Mouse (Mus musculus): ENCODE data around the gene Sst. TPM values are rescaled to one million over a fixed set of nuclear protein-coding genes. Genes with fewer than 3 reads are reported as not detected.

The Sst gene
- polyA plus RNA-seq, 1 experiment: not detected

DNA sequence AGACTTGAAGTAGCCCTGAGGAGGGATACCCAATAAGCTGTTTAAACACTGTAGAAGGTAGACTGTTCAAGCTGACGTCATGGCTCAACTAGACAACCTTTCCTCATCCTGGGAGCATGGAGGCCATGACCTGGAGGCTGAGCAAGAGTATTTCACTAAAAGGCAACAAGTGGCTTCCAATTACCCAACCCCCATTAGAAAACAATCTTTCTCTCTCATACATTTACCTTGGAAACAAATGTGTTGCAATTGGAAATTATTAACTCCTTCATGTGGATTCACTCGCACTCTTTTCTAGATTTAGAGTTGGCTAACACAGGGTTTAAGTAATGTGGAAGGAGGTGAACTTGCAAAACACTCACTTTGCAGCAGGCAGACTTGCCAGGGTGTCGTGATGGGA, 4.4 kb upstream of the Sst start:
- WGBS: 92% methylated on average over 3 of the region's 3 CpGs
- Histone ChIP-seq H3K27ac (ENCODE audit: insufficient read depth, low read depth, low read length) (no peak overlapping the region), H3K4me1 (ENCODE audit: control insufficient read depth, insufficient read depth, low read length) (peaks cover 8% of the 10 kb centered on the region), H3K4me3 (ENCODE audit: insufficient read depth, low read depth, low read length) (no peak overlapping the region)
- TF ChIP-seq CTCF (IDR thresholded peaks at IDR 0.05; ENCODE audit: insufficient read depth, low read depth, low read length): no peak
- no peak for TF ChIP-seq POLR2A (IDR thresholded peaks at IDR 0.05; ENCODE audit: insufficient read depth, low read depth, low read length)

- peaks cover 5% of the 10 kb centered on the region; the same call in 1 of the 2 replicates for H3K4me1 ChIP-seq (ENCODE audit: control insufficient read depth, insufficient read depth, low read length)
- WGBS: 8% methylated on average over 9 of the region's 9 CpGs
- no peak overlapping the region for H3K27ac ChIP-seq (ENCODE audit: insufficient read depth, low read depth, low read length)
- TF ChIP-seq CTCF (IDR thresholded peaks at IDR 0.05; ENCODE audit: insufficient read depth, low read depth, low read length): no peak
- TF ChIP-seq POLR2A (IDR thresholded peaks at IDR 0.05; ENCODE audit: insufficient read depth, low read depth, low read length): no peak
- no peak overlapping the region for H3K4me3 ChIP-seq (ENCODE audit: insufficient read depth, low read depth, low read length)
These were observed 607 bp downstream of the Sst start for GRCm38 (mm10) chr16:23890151-23890550.

- no peak overlapping the region for H3K4me3 ChIP-seq (ENCODE audit: insufficient read depth, low read depth, low read length)
- H3K27ac ChIP-seq (ENCODE audit: insufficient read depth, low read depth, low read length): no peak overlapping the region
- peaks cover 5% of the 10 kb centered on the region; the same call in 1 of the 2 replicates for H3K4me1 ChIP-seq (ENCODE audit: control insufficient read depth, insufficient read depth, low read length)
- WGBS: 80% methylated on average over 10 of the region's 10 CpGs
- no peak for TF ChIP-seq POLR2A (IDR thresholded peaks at IDR 0.05; ENCODE audit: insufficient read depth, low read depth, low read length)
- TF ChIP-seq CTCF (IDR thresholded peaks at IDR 0.05; ENCODE audit: insufficient read depth, low read depth, low read length): no peak
These were observed 2.7 kb downstream of the Sst start for GRCm38 (mm10) chr16:23887910-23888579.

GRCm38 (mm10) chr16:23885098-23885497, 5.7 kb downstream of the Sst start:
- no peak for TF ChIP-seq CTCF (IDR thresholded peaks at IDR 0.05; ENCODE audit: insufficient read depth, low read depth, low read length)
- TF ChIP-seq POLR2A (IDR thresholded peaks at IDR 0.05; ENCODE audit: insufficient read depth, low read depth, low read length): no peak
- WGBS: 40% methylated on average over 12 of the region's 12 CpGs
- Histone ChIP-seq H3K4me3 (ENCODE audit: insufficient read depth, low read depth, low read length) (no peak overlapping the region), H3K27ac (ENCODE audit: insufficient read depth, low read depth, low read length) (no peak overlapping the region), H3K4me1 (ENCODE audit: control insufficient read depth, insufficient read depth, low read length) (no peaks in the 10 kb centered on the region)

DNA sequence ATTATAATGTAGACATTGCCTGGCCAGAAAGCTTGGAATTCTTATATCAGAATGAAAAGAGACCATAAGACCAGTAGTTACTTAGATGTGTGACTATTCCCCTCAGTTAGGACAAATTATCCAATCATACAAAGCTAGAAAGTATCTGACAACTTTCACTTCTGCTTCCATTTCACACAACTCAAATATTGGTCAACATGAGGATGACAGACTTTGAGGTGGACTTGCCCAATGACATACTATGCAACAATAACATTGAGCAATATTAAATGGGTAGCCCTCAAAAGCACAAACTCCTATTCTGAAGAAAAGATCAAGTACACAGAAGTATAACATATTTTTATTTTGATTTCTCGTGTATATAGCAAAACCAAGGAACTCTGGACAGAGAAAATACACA, 35.5 kb downstream of the Sst start:
- TF ChIP-seq POLR2A (IDR thresholded peaks at IDR 0.05; ENCODE audit: insufficient read depth, low read depth, low read length) (no peak), CTCF (IDR thresholded peaks at IDR 0.05; ENCODE audit: insufficient read depth, low read depth, low read length) (no peak)
- Histone ChIP-seq H3K4me3 (ENCODE audit: insufficient read depth, low read depth, low read length) (no peak overlapping the region), H3K4me1 (ENCODE audit: control insufficient read depth, insufficient read depth, low read length) (no peaks in the 10 kb centered on the region), H3K27ac (ENCODE audit: insufficient read depth, low read depth, low read length) (no peak overlapping the region)
- WGBS: 87% methylated on average over 1 of the region's 1 CpGs

DNA sequence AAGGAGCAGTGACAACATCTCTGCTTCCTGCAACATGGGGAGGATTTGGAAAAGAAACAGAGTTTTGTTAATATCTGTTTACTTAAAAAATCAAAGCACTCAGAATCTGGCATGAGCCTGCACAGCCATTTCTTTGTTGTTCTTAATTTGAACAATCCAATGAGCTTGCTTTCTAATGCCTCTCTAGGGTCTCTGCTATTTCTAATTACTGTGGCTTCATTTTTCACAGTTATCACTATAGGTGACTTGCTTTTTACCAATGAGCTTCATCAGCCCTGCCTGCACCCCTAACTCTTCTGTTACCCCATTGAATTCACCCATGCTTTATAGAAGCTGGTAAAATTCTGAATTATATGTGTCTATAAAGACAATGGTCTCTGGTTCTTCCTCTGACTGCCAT, 41.0 kb downstream of the Sst start:
- no peak for TF ChIP-seq CTCF (IDR thresholded peaks at IDR 0.05; ENCODE audit: insufficient read depth, low read depth, low read length)
- TF ChIP-seq POLR2A (IDR thresholded peaks at IDR 0.05; ENCODE audit: insufficient read depth, low read depth, low read length): no peak
- H3K4me3 ChIP-seq (ENCODE audit: insufficient read depth, low read depth, low read length): no peak overlapping the region
- H3K4me1 ChIP-seq (ENCODE audit: control insufficient read depth, insufficient read depth, low read length): no peaks in the 10 kb centered on the region
- no peak overlapping the region for H3K27ac ChIP-seq (ENCODE audit: insufficient read depth, low read depth, low read length)

DNA sequence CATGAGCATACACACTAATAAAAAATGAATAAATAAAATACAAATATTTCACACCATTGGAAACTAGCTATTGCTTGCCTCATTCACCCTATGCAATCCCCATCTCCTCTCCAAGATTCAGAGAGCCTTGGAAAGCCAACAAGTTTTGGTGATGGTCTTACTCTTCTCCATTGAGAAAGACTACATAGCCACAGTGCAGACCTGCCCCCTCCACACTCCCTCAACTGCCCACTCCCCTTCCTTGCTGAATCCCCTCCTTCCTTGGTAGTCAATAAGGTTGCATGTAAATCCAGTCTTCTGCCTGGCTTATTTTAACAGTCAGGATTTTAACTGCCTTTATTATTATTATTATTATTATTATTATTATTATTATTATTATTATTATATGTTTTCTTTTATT, 41.6 kb downstream of the Sst start:
- TF ChIP-seq CTCF (IDR thresholded peaks at IDR 0.05; ENCODE audit: insufficient read depth, low read depth, low read length) (no peak), POLR2A (IDR thresholded peaks at IDR 0.05; ENCODE audit: insufficient read depth, low read depth, low read length) (no peak)
- no peak overlapping the region for H3K27ac ChIP-seq (ENCODE audit: insufficient read depth, low read depth, low read length)
- H3K4me1 ChIP-seq (ENCODE audit: control insufficient read depth, insufficient read depth, low read length): no peaks in the 10 kb centered on the region
- no peak overlapping the region for H3K4me3 ChIP-seq (ENCODE audit: insufficient read depth, low read depth, low read length)

- Histone ChIP-seq H3K4me1 (ENCODE audit: control insufficient read depth, insufficient read depth, low read length) (no peaks in the 10 kb centered on the region), H3K27ac (ENCODE audit: insufficient read depth, low read depth, low read length) (no peak overlapping the region), H3K4me3 (ENCODE audit: insufficient read depth, low read depth, low read length) (no peak overlapping the region)
- WGBS: 89% methylated on average over 7 of the region's 7 CpGs
- TF ChIP-seq CTCF (IDR thresholded peaks at IDR 0.05; ENCODE audit: insufficient read depth, low read depth, low read length): no peak
These were observed 46.1 kb downstream of the Sst start for GRCm38 (mm10) chr16:23844622-23845021.

- 58% methylated on average over 3 of the region's 3 CpGs for WGBS
- no peak overlapping the region for H3K27ac ChIP-seq (ENCODE audit: insufficient read depth, low read depth, low read length)
- H3K4me1 ChIP-seq (ENCODE audit: control insufficient read depth, insufficient read depth, low read length): no peaks in the 10 kb centered on the region
- TF ChIP-seq POLR2A (IDR thresholded peaks at IDR 0.05; ENCODE audit: insufficient read depth, low read depth, low read length) (no peak), CTCF (IDR thresholded peaks at IDR 0.05; ENCODE audit: insufficient read depth, low read depth, low read length) (no peak)
- no peak overlapping the region for H3K4me3 ChIP-seq (ENCODE audit: insufficient read depth, low read depth, low read length)
These were observed 48.1 kb downstream of the Sst start for GRCm38 (mm10) chr16:23842609-23843008.

Other genes with a start within 250 kb of the Sst start
- not detected in 2 replicates for gene Rtp2, start 41.4 kb upstream of the Sst start, polyA plus RNA-seq (2012; ENCODE audit: insufficient read depth, insufficient read length, low replicate concordance, missing spikeins)
- not detected in 2 replicates for gene Gm37419, start 97.5 kb upstream of the Sst start, polyA plus RNA-seq (2012; ENCODE audit: insufficient read depth, insufficient read length, low replicate concordance, missing spikeins)
- not detected in 2 replicates for gene Bcl6, start 97.9 kb upstream of the Sst start, polyA plus RNA-seq (2012; ENCODE audit: insufficient read depth, insufficient read length, low replicate concordance, missing spikeins)

Data from olfactory bulb, adult 2 months (tissue).